Mouse (Mus musculus) erythroblast, embryonic 14.5 days (primary cell): ENCODE data around the gene Gm45808.

ENCODE experiments used
- GATA1 ChIP-seq: IDR thresholded peaks from 2 replicates; pipeline ENCODE4 v1.6.1; 2012; ENCODE audit warnings: low read length, inconsistent platforms, mixed read lengths
- TAL1 ChIP-seq: IDR thresholded peaks from 3 replicates; pipeline ENCODE4 v1.6.1; 2012; ENCODE audit warnings: low read length, inconsistent platforms, mixed read lengths

- TF ChIP-seq GATA1: no peak
- TF ChIP-seq TAL1: no peak
Observed at GRCm38 (mm10) chr7:45519345-45520120, 32.9 kb upstream of the Gm45808 start.
